Mouse (Mus musculus) spleen, postnatal 4 days (tissue): Measurements from ENCODE around the gene Thrb.
"Not testable (repeated sequence)": the region's sequence is repeated elsewhere in the genome, so short reads cannot be mapped to it uniquely, and the experiment has no call there.

Source experiments
- DNase-seq, 2 experiments: peaks; one replicate each; pipeline ENCODE4 v3.0.0; 2022; ENCODE audit warnings: low spot score in 2 of 2

Gene Thrb

DNA sequence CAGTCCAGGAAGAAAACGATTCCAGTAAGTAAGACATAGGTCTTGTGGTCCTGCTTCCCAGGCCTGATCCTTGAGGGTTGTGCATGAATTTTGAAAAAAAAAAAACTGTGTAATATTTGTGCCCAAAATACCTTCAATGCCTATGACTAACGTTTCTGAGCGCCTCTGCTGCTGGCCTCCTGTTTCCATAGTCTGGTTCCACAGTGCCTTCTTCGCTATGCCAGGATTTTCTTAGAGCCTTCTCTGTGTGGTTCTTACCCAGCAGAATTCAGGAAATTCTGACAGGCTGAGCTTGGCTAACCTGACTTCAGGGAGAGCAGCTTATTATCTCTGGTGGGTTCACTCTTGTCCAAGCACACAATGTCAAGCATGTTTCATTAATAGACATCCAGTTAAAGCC, 274.7 kb downstream of the Thrb start:
- DNase-seq: not testable (repeated sequence)

- DNase-seq: no peak
These were observed 294.0 kb downstream of the Thrb start for GRCm38 (mm10) chr14:17954038-17954437.

DNA sequence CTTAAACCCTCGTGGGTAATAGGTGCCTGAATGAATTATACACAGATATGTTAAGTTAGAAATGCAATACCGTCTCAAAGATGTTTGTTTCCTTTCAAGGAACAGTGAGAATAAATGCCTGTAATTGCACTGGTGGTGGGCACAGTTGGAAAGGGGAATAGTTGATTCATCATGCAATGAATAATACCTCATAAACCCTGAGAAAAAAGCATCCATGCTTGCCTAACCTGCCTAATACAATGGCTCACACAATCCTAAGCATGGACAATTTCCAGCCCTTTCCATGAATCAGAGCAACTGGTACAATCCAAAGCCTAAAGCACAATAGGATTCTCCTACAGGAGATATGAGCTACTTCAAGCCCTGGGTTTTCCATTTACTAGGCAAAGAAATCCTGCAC, 299.8 kb downstream of the Thrb start:
- no peak for DNase-seq

GRCm38 (mm10) chr14:17967117-17967726, 307.2 kb downstream of the Thrb start:
- no peak for DNase-seq

GRCm38 (mm10) chr14:17972132-17972531, 312.1 kb downstream of the Thrb start:
- DNase-seq: no peak

DNA sequence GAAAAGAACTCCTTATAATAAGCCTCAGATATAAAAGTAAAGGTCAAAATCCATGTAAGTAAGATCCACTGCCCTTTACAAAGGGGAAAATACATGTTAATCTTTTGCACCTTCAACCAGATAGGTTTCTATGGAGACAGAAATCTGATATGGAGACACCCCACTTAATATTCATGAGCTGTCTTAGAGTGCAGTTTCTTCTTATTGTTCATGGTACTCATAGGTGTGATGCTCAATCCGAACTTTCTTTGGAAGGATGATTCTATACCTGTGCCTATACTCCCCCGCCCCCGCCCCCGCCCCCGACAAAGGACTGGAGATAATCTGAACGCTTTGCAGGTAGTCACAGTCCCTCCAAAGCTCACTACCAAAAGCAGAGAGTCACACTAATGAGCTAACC, 312.6 kb downstream of the Thrb start:
- no peak for DNase-seq

DNA sequence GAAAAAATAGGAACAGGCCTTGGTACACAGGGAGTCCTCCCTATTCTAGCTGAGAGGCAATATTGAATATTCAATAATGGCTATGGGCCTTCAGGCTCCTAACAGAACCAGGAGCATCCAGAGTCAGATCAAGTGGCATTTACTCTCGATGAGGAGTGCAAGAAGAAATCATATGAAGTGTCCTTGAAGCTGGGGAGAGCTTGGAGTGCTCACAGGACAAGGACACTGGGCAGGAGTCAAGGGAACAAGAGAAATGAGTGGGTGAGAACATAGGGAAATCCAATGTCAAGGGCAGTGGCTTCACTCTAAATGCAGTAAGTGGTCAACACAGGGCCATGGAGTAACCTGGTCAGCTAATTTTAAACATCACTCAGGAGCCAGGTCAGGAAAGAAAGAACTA, 315.7 kb downstream of the Thrb start:
- no peak for DNase-seq

DNA sequence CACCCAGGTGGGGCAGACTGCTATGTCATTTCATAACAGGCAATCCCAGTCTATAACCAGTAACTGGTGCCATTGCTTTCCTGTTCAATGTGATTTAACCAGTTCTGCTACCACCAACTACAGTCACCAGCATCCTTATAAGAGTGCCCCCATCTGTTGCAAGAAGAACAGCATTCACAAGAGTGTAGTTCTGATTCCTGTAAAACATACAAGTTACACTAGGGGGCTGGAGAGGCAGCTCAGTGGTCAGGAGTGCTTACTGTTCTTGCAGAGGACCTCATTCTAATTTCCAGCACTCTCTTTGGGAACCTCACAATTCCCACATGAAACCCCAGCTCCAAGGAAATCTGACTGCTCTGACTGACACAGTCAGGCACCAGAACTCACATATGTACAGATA, 318.2 kb downstream of the Thrb start:
- no peak for DNase-seq

GRCm38 (mm10) chr14:17981258-17981657, 321.2 kb downstream of the Thrb start:
- no peak for DNase-seq

DNA sequence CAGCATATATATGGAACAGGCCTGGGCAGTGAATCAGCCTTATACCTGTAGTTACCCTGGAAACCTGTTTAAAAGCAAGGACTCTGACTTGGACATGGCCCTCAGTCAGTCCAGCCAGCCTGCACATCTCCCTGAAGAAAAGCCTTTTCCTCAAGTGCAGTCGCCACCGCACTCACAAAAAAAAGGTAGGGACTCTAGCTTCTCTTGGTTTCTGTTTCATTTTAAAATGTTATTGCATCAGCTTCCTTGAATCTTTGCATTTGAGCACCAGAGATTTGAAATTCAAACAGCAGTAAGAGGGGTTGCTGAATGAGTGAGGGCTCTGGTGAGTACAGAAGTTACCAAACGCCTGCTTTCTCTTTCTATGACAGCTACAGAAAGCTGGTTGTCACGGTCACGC, 322.0 kb downstream of the Thrb start:
- no peak for DNase-seq

GRCm38 (mm10) chr14:17983390-17983789, 323.3 kb downstream of the Thrb start:
- no peak for DNase-seq

GRCm38 (mm10) chr14:17983839-17984238, 323.8 kb downstream of the Thrb start:
- DNase-seq: no peak

- no peak for DNase-seq
These were observed 328.5 kb downstream of the Thrb start for GRCm38 (mm10) chr14:17988580-17988979.

DNA sequence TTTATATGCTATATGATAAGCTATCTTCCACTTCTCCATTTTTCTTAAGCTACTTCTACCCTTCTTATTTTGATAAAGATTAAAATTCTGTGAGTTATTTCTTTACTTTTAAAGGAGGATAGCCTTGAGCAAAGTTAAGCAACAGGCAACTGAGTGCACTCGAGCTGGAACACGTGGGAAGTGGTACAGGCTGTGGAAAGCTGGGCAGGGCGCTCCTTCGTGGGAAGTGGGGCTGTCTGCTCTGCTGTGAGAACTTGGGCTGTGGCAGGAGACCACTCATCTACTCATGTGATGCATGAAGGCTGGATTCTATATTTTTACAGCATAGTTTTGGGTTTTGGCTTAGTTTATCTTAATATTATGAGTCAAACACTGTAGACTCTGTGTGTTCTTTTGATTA, 329.1 kb downstream of the Thrb start:
- DNase-seq: no peak

DNA sequence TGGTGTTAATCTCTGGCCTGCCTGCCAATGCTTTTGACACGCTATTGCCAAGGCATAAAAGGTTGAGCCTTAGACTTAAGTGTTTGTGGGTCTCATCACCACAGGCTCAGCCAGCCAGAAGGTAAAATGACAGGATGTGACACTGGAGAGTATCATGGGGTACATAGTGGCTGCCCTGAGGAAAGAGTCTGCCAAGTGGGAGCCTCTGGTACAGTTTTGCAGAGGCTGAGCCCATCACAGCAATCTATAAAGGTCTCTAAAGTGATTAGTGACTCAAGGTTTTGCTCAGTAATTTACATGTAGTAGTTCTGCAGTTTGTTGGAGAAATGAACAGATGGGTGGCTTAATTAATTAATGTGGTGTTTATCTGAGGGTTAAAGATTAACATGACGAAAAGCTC, 330.1 kb downstream of the Thrb start:
- no peak for DNase-seq

GRCm38 (mm10) chr14:18001886-18002285, 341.8 kb downstream of the Thrb start:
- no peak for DNase-seq

GRCm38 (mm10) chr14:18003686-18004085, 343.6 kb downstream of the Thrb start:
- DNase-seq: no peak

- DNase-seq: no peak
These were observed 348.5 kb downstream of the Thrb start for GRCm38 (mm10) chr14:18008524-18008923.

DNA sequence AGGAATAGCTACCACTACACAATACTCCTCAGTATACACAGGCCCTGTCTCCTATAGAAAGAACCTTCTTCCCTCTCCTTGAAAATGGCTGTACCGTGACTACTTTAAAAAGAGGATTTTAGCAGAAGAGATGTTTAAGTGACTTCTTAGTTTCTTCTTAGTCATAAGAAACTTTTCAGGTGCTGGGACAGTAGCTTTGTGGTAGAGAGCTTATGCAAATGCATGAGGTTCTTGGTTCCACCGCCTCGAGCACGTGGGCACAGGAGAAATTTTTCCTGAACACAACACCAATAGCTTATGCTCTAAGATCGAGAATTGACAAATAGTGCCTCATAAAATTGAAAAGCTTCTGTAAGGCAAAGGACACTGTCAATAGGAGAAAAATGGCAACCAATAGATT, 356.5 kb downstream of the Thrb start:
- DNase-seq: no peak

DNA sequence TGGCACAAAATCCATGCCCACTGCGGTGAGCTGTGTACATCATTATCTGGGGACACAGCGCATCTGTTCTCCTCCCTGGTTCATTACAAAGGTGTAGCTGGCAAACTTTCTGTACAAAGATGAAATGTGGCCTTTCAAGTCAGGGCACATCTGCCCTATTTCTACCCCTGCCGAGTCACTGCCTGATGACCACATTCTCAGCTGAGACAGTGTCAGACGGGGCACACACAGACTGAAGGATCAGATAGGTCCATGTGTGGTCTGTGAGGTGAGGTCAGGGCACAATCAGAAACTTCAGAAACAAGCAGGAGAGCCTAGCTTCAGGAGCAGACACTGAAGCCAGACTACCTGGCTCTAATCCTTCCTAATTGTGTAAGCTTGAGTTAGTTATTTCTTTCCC, 360.1 kb downstream of the Thrb start:
- DNase-seq: no peak

DNA sequence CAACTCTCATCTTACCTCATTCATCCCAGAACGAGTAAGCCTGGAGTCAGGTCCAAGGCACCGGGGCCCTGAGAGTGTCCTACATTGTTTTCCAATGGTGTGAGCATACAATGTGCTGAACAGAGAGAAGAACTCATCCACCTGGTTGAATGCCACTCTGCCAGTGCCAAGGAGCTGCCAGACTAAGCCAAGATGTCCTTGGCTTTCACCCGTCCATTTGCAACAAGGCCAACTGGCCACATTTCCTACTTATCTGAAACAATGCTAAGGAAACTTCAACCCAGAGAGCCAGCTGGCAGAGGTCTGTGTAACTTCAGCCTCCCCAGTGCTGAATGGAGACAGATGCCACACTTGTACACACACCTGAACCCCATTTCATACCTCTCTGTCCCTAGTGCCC, 360.6 kb downstream of the Thrb start:
- DNase-seq: no peak

- DNase-seq: no peak
These were observed 361.7 kb downstream of the Thrb start for GRCm38 (mm10) chr14:18021726-18022125.

GRCm38 (mm10) chr14:18022351-18022750, 362.3 kb downstream of the Thrb start:
- no peak for DNase-seq

DNA sequence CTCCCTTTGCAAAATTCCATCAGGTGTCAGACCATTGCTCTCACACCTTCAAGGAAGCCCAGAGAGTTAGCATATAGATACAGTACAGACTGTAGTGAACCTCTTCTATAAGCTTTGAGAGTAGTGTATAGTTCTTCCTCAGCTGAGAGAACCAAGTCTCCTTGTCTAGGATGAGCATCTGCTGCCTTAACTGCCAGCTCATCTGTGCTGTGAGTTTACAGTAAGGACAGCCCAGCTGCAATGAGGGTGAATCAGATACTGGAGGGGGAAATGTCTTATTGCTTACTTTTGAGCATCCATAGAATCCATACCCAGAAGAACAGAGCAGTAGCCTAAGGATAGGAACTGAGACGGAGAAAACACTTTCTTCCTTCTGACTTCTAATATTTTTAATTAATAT, 367.8 kb downstream of the Thrb start:
- no peak for DNase-seq
